9 mouse cellular contexts compared by ENCODE assay signal in genomic region chr13:64237000-64237680, GRCm38 (mm10). TPM values are rescaled to one million over a fixed set of nuclear protein-coding genes. Genes with fewer than 3 reads are reported as not detected.
DNase-seq lines count a peak whose midpoint lies in the region; ATAC-seq and TF ChIP-seq lines count a peak whose summit lies in the region.
"Had no signal": no experiment of that assay in that cellular context is flagged by ENCODE, and none has a peak within 500 bp of the region (broad histone marks: within the 10 kb centered on the region; RNA-seq: fewer than 3 reads in every experiment).

No protein-coding gene starts in this region.

- no peaks in the 10 kb centered on the region for H3K27me3 ChIP-seq in hindbrain, postnatal 0 days (ENCODE audit: insufficient read depth, low read length)

- no peak for DNase-seq in frontal cortex, postnatal 10 days (ENCODE audit: low spot score in 2 of 2)
- DNase-seq in right cerebral cortex, postnatal 25 days: peak; percentile 14
- DNase-seq in right cerebral cortex, postnatal 14 days: no peak
- peak; percentile 42 to 54 for DNase-seq in kidney, postnatal 36 days
- peak; percentile 70 for DNase-seq in yolk sac, embryonic 10.5 days (ENCODE audit: low spot score)
- no peak for DNase-seq in hindbrain, postnatal 0 days (ENCODE audit: low spot score)
- no peak for DNase-seq in B cell, adult 2 months

- no peak overlapping the region for H3K9ac ChIP-seq in hindbrain, postnatal 0 days (replicated peaks; ENCODE audit: low read length)

- H3K4me1 ChIP-seq in hindbrain, postnatal 0 days (ENCODE audit: insufficient read depth, low read length): no peaks in the 10 kb centered on the region

- peak; percentile 55 for ATAC-seq in frontal cortex, adult (ENCODE audit: low TSS enrichment)
- no peak for ATAC-seq in hindbrain, postnatal 0 days

- H3K36me3 ChIP-seq in hindbrain, postnatal 0 days (ENCODE audit: insufficient read depth, low read length): no peaks in the 10 kb centered on the region
- H3K36me3 ChIP-seq: hindbrain, embryonic 10.5 days had no signal

- TF ChIP-seq CTCF in hindbrain, postnatal 0 days (IDR thresholded peaks at IDR 0.05; ENCODE audit: low read depth): no peak

- H3K4me3 ChIP-seq in hindbrain, postnatal 0 days (ENCODE audit: low read length): no peak overlapping the region
- H3K4me3 ChIP-seq: hindbrain, embryonic 10.5 days had no signal

- no peaks in the 10 kb centered on the region for H3K9me3 ChIP-seq in hindbrain, postnatal 0 days (ENCODE audit: low read length)
- H3K9me3 ChIP-seq: hindbrain, embryonic 10.5 days had no signal

- no peak overlapping the region for H3K4me2 ChIP-seq in hindbrain, postnatal 0 days (ENCODE audit: low read depth, low read length)

- WGBS in hindbrain, postnatal 0 days: 75% methylated on average over 4 of the region's 4 CpGs

- no peak overlapping the region for H3K27ac ChIP-seq in hindbrain, postnatal 0 days
- H3K27ac ChIP-seq: hindbrain, embryonic 10.5 days had no signal

RNA-seq across cellular contexts. Expression of gene Cdc14b, which starts 38.0 kb away (rescaled TPM):
- total RNA-seq in hindbrain, postnatal 0 days (2014; rRNA removed): 2.2 and 5.5 TPM in 2 replicates
- polyA plus RNA-seq in hindbrain, postnatal 0 days (2015; fragmentation: Nextera tagmentation; extraction: Ambion mirVana): 2.3 and 2.7 TPM in 2 replicates

Comparison
In these comparisons a context has a peak if more than half of its experiments do, and no peak if none do; other contexts are left out.
1. DNase-seq: peak in right cerebral cortex, postnatal 25 days (single experiment), kidney, postnatal 36 days (2 of 2) and yolk sac, embryonic 10.5 days (single experiment); none in frontal cortex, postnatal 10 days (0 of 2), right cerebral cortex, postnatal 14 days (single experiment), hindbrain, postnatal 0 days (single experiment) and B cell, adult 2 months (0 of 2).